Mouse (Mus musculus) hindbrain, embryonic 15.5 days (tissue): ENCODE results near the gene Chchd3. TPM values are rescaled to one million over a fixed set of nuclear protein-coding genes. Genes with fewer than 3 reads are reported as not detected.

Experiments
- ATAC-seq: fragments of 200-750 bp; cut with Nextera tagmentation; 2 replicates; pipeline ENCODE4 v1.8.0; 2017; ENCODE audit warnings: low read depth, moderate number of reproducible peaks, moderate TSS enrichment; ENCODE audit not compliant: low FRiP score
- H3K27ac ChIP-seq: fragments of 300-500 bp; sonication (generic); replicated peaks from 2 replicates; pipeline ENCODE4 v1.5.1; 2015; ENCODE audit warnings: mild to moderate bottlenecking, inconsistent platforms
- H3K27me3 ChIP-seq: fragments of 300-500 bp; sonication (generic); 2 replicates; pipeline ENCODE4 v1.6.1; 2015; ENCODE audit warnings: control low read depth, inconsistent platforms
- H3K36me3 ChIP-seq: fragments of 300-500 bp; sonication (generic); 2 replicates; pipeline ENCODE4 v1.6.1; 2015; ENCODE audit warnings: control low read depth, inconsistent platforms
- H3K4me1 ChIP-seq: fragments of 300-500 bp; sonication (generic); replicated peaks from 2 replicates; pipeline ENCODE4 v1.6.1; 2015; ENCODE audit warnings: control low read depth, inconsistent platforms
- H3K4me2 ChIP-seq: fragments of 300-500 bp; sonication (generic); 2 replicates; pipeline ENCODE4 v1.6.1; 2015; ENCODE audit warnings: moderate library complexity, mild to moderate bottlenecking, inconsistent platforms
- H3K4me3 ChIP-seq: fragments of 300-500 bp; sonication (generic); 2 replicates; pipeline ENCODE4 v1.5.1; 2015; ENCODE audit warnings: mild to moderate bottlenecking, inconsistent platforms
- H3K9ac ChIP-seq: fragments of 300-500 bp; sonication (generic); 2 replicates; pipeline ENCODE4 v1.6.1; 2015; ENCODE audit warnings: inconsistent platforms
- H3K9me3 ChIP-seq: fragments of 300-500 bp; sonication (generic); 2 replicates; pipeline ENCODE4 v1.6.1; 2016; ENCODE audit warnings: control low read depth, inconsistent platforms
- whole genome bisulfite sequencing: fragments of 180-500 bp; shearing (Covaris S2); methylation state at CpG from one replicate; pipeline ENCODE4 v1.1.7; 2015; 5-methylcytosine and 5-hydroxymethylcytosine counted together
- polyA plus RNA-seq: library from polyadenylated mRNA; unstranded; fragments of >200 nt; fragmentation: Nextera tagmentation; extraction: Ambion mirVana; gene quantifications from 2 replicates; pipeline ENCODE4 v1.2.1, GENCODE M21; 2015

The Chchd3 gene
- polyA plus RNA-seq, 1 experiment from 2014 or later = 112 TPM

- Histone ChIP-seq H3K9me3 (no peaks in the 10 kb centered on the region), H3K27me3 (no peaks in the 10 kb centered on the region), H3K36me3 (no peaks in the 10 kb centered on the region), H3K4me3 (no peak overlapping the region), H3K4me1 (peaks cover 11% of the 10 kb centered on the region), H3K27ac (no peak overlapping the region), H3K9ac (no peak overlapping the region), H3K4me2 (no peak overlapping the region)
- no peak for ATAC-seq
- WGBS = 93% methylated on average over 15 of the region's 15 CpGs
Measured at GRCm38 (mm10) chr6:33001271-33001670, 58.8 kb downstream of the Chchd3 start.

GRCm38 (mm10) chr6:32996597-32996996 lies 63.5 kb downstream of the Chchd3 start:
- H3K9me3 ChIP-seq = no peaks in the 10 kb centered on the region
- H3K36me3 ChIP-seq = no peaks in the 10 kb centered on the region
- H3K27me3 ChIP-seq = no peaks in the 10 kb centered on the region
- no peak overlapping the region for H3K27ac ChIP-seq
- H3K4me1 ChIP-seq = no peaks in the 10 kb centered on the region
- 70% methylated on average over 1 of the region's 1 CpGs for WGBS
- ATAC-seq = no peak
- no peak overlapping the region for H3K4me3 ChIP-seq
- H3K4me2 ChIP-seq = no peak overlapping the region
- no peak overlapping the region for H3K9ac ChIP-seq

GRCm38 (mm10) chr6:32993847-32994246 lies 66.2 kb downstream of the Chchd3 start:
- H3K4me2 ChIP-seq = no peak overlapping the region
- ATAC-seq = no peak
- H3K27ac ChIP-seq = no peak overlapping the region
- H3K9ac ChIP-seq = no peak overlapping the region
- no peak overlapping the region for H3K4me3 ChIP-seq
- H3K9me3 ChIP-seq = no peaks in the 10 kb centered on the region
- H3K27me3 ChIP-seq = no peaks in the 10 kb centered on the region
- H3K4me1 ChIP-seq = no peaks in the 10 kb centered on the region
- WGBS = 94% methylated on average over 1 of the region's 1 CpGs
- no peaks in the 10 kb centered on the region for H3K36me3 ChIP-seq

DNA sequence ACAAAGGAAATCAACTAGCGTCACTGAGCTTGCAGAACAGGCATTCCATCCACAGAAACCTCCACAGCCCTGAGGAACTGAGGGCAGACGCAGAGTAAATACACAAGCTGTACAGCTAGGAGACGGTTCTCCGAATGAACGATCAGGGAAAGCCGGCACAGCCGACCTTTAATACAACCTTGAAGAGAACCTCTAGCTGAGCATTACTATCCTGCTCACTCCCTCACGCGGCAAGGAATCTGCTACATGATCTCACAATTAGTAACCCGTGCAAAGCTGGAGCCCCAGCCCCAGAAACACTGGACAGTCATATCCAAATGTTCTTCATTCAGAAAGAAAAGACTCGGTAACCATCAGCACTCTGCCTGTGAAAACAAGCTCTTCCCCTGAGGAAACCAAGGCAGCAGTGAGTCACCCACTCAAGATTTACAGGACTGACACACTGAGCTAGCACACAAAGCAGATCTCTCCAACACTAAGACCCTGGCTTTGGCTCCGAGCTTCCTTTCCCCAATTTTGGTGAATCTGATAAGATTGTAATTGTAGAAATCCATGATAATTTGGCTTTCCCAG lies 69.9 kb downstream of the Chchd3 start:
- ATAC-seq = no peak
- H3K36me3 ChIP-seq = no peaks in the 10 kb centered on the region
- H3K27ac ChIP-seq = no peak overlapping the region
- H3K4me2 ChIP-seq = no peak overlapping the region
- no peak overlapping the region for H3K9ac ChIP-seq
- H3K4me3 ChIP-seq = no peak overlapping the region
- no peaks in the 10 kb centered on the region for H3K9me3 ChIP-seq
- WGBS = 68% methylated on average over 12 of the region's 12 CpGs
- H3K4me1 ChIP-seq = no peaks in the 10 kb centered on the region
- no peaks in the 10 kb centered on the region for H3K27me3 ChIP-seq

GRCm38 (mm10) chr6:32988561-32988960 lies 71.5 kb downstream of the Chchd3 start:
- no peak overlapping the region for H3K27ac ChIP-seq
- H3K9me3 ChIP-seq = no peaks in the 10 kb centered on the region
- H3K4me1 ChIP-seq = peaks cover 4% of the 10 kb centered on the region; the same call in 1 of the 2 replicates
- no peak for ATAC-seq
- H3K27me3 ChIP-seq = no peaks in the 10 kb centered on the region
- no peak overlapping the region for H3K4me3 ChIP-seq
- WGBS = 92% methylated on average over 8 of the region's 8 CpGs
- no peak overlapping the region for H3K9ac ChIP-seq
- no peak overlapping the region for H3K4me2 ChIP-seq
- H3K36me3 ChIP-seq = no peaks in the 10 kb centered on the region

DNA sequence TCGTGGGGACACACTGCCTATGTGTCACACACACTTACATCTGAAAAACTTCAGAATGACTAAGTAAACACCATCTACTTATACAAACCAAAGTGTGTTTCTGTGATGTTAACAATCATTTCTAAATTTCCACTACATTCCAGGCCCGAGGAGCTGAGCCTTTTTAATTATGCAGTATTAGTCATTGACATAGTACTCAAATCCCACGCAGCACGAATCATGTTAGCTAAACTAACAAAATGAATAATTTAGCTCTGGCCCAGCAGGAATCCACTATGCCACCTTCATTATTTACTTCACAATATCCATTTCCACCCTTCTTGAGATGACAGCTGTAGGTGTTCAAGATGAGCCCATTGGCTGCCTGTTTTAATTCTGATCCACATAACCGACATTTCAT lies 76.2 kb downstream of the Chchd3 start:
- H3K9me3 ChIP-seq = no peaks in the 10 kb centered on the region
- no peak overlapping the region for H3K4me3 ChIP-seq
- no peak for ATAC-seq
- 56% methylated on average over 5 of the region's 5 CpGs for WGBS
- no peak overlapping the region for H3K27ac ChIP-seq
- H3K4me2 ChIP-seq = no peak overlapping the region
- no peaks in the 10 kb centered on the region for H3K27me3 ChIP-seq
- H3K4me1 ChIP-seq = peaks cover 8% of the 10 kb centered on the region; the same call in 1 of the 2 replicates
- H3K9ac ChIP-seq = no peak overlapping the region
- no peaks in the 10 kb centered on the region for H3K36me3 ChIP-seq

DNA sequence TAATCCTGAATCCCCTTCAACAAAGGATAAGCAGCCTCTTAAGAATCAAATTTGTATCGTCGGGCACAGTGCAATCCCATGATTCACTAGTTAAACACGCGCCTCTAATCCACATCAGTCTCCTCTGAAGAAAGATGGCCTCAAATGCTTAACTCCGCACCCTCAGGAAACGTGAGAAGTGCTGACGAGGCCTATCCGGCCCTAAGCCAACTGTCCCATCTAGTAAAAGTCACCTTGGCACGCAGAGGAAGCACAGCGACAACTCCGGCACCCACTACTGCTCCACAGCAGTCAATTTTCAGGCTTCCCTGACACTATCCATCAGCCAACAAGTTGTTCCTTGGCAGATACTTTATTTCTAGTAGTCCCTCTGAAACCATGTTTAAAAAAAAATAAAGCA lies 78.8 kb downstream of the Chchd3 start:
- H3K36me3 ChIP-seq = no peaks in the 10 kb centered on the region
- H3K4me3 ChIP-seq = no peak overlapping the region
- H3K27ac ChIP-seq = no peak overlapping the region
- no peaks in the 10 kb centered on the region for H3K9me3 ChIP-seq
- peaks cover 8% of the 10 kb centered on the region; the same call in 1 of the 2 replicates for H3K4me1 ChIP-seq
- no peak overlapping the region for H3K9ac ChIP-seq
- no peak for ATAC-seq
- WGBS = 88% methylated on average over 11 of the region's 11 CpGs
- H3K27me3 ChIP-seq = no peaks in the 10 kb centered on the region
- H3K4me2 ChIP-seq = no peak overlapping the region

DNA sequence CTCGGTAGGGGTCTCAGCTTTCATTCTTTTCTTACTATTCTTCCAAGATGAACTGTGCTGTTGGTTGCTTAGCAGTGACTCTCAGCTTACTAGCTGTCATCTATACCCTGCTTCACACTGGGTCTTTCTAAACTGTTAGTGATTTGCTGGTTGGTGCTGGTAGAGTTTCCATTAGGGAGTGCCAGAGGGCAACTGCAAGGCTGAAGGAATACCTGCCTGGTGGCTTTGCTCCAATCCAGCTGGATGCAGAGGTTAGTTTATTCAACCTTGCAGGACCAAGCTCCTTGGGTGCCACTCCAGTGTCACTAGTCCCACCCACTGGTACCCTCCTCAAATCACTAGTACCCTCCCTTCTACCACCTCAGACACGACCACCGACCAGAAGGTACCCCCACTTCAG lies 81.2 kb downstream of the Chchd3 start:
- Histone ChIP-seq H3K4me3 (no peak overlapping the region), H3K27ac (no peak overlapping the region), H3K36me3 (no peaks in the 10 kb centered on the region), H3K27me3 (no peaks in the 10 kb centered on the region), H3K9ac (no peak overlapping the region), H3K4me2 (no peak overlapping the region), H3K4me1 (peaks cover 7% of the 10 kb centered on the region; the same call in 1 of the 2 replicates), H3K9me3 (no peaks in the 10 kb centered on the region)
- ATAC-seq = 0 out of 2 replicates have a peak, but pooled peaks have one; percentile 30
- 91% methylated on average over 3 of the region's 3 CpGs for WGBS

GRCm38 (mm10) chr6:32971926-32972325 lies 88.1 kb downstream of the Chchd3 start:
- ATAC-seq = no peak
- H3K9me3 ChIP-seq = no peaks in the 10 kb centered on the region
- H3K27ac ChIP-seq = no peak overlapping the region
- H3K4me2 ChIP-seq = no peak overlapping the region
- H3K36me3 ChIP-seq = no peaks in the 10 kb centered on the region
- H3K27me3 ChIP-seq = no peaks in the 10 kb centered on the region
- no peak overlapping the region for H3K4me3 ChIP-seq
- no peaks in the 10 kb centered on the region for H3K4me1 ChIP-seq
- H3K9ac ChIP-seq = no peak overlapping the region

- H3K4me3 ChIP-seq = no peak overlapping the region
- 58% methylated on average over 2 of the region's 2 CpGs for WGBS
Measured at GRCm38 (mm10) chr6:32968971-32969370, 91.1 kb downstream of the Chchd3 start.

DNA sequence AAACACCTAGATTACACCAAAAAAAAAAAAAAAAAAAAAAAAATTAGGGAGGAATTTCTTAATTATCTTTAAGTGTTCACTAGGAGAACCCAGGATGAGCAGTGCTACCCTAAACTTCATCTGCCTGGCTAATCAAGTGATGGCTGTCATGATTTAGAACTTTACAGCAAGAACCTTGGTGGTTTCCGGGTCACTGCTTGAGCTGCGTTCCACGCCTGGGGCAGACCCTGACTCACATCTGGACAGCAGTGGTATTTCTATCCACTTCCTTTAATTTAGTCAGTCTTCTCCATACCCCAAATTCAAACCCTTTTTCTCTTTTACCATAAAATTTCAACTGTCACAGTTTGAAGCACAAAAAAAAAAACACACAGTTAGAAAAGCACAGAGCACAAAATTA lies 98.0 kb downstream of the Chchd3 start:
- WGBS = 61% methylated on average over 3 of the region's 3 CpGs

More at GRCm38 (mm10) chr6:32968971-32969370, 91.1 kb downstream of the Chchd3 start:
- ATAC-seq = no peak
- Histone ChIP-seq H3K4me2 (no peak overlapping the region), H3K4me1 (no peaks in the 10 kb centered on the region), H3K27me3 (no peaks in the 10 kb centered on the region), H3K36me3 (no peaks in the 10 kb centered on the region), H3K9ac (no peak overlapping the region), H3K9me3 (no peaks in the 10 kb centered on the region), H3K27ac (no peak overlapping the region)

GRCm38 (mm10) chr6:32961477-32961876 lies 98.6 kb downstream of the Chchd3 start:
- Histone ChIP-seq H3K4me3 (no peak overlapping the region), H3K27ac (no peak overlapping the region), H3K4me1 (peaks cover 7% of the 10 kb centered on the region; the same call in 1 of the 2 replicates), H3K9me3 (no peaks in the 10 kb centered on the region), H3K27me3 (no peaks in the 10 kb centered on the region), H3K9ac (no peak overlapping the region), H3K36me3 (no peaks in the 10 kb centered on the region), H3K4me2 (no peak overlapping the region)
- 63% methylated on average over 3 of the region's 3 CpGs for WGBS
- no peak for ATAC-seq

More for the DNA sequence above, 98.0 kb downstream of the Chchd3 start:
- no peak overlapping the region for H3K27ac ChIP-seq
- no peak overlapping the region for H3K9ac ChIP-seq
- no peaks in the 10 kb centered on the region for H3K36me3 ChIP-seq
- no peak overlapping the region for H3K4me2 ChIP-seq
- peaks cover 7% of the 10 kb centered on the region; the same call in 1 of the 2 replicates for H3K4me1 ChIP-seq
- no peaks in the 10 kb centered on the region for H3K27me3 ChIP-seq
- ATAC-seq = no peak
- no peak overlapping the region for H3K4me3 ChIP-seq
- H3K9me3 ChIP-seq = no peaks in the 10 kb centered on the region
